Mouse (Mus musculus): Measurements from ENCODE around the gene Med13l.
A peak's percentile ranks its signal among the peaks of the same experiment; 100 is the strongest.

Med13l gene

GRCm38 (mm10) chr5:118732651-118733050 is 172.2 kb downstream of the Med13l start:
- DNase-seq (ENCODE audit: low read depth), result no peak

GRCm38 (mm10) chr5:118733566-118733965 is 173.1 kb downstream of the Med13l start:
- no peak for DNase-seq (ENCODE audit: low read depth)

DNA sequence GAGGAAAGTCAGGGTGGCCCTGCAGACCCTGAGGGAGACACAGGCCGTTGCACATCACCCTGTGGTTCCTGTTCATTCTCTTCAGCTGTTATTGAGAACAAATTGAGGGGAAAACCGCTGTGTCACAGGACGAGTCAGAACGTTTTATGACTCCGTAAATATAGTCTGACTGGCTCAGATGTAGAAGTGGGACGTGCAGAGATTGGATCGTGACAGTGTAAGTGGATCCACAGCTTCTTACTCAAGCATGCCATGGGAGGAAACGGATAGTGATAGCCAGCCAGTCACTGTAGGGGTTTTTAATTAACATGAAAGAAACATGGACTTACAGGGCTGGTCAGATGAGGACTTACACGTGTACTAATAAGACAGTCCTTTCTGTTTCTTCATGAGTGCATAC is 174.0 kb downstream of the Med13l start:
- DNase-seq (ENCODE audit: low read depth), result peak; percentile 46

DNA sequence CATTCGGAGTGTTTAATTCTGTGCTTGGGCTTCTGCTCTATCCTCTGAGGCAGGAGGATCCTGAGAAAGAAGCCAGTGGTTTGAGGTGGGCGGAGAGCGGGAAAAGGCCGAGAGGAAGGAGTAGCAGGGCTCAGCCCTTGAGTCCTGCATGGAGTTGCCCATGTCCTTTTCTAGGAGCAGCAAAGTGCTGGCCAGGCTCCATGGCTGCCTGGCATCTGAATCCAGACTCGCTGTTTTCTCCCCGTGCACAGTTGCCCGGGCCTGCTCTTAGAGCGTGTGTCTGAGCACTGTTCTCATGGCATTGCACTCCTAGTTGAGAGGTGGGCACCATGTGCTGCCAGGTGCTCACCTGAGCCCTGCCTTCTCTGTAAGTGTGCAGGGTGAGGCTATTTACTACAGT is 175.3 kb downstream of the Med13l start:
- no peak for DNase-seq (ENCODE audit: low read depth)

- peak; percentile 85 for DNase-seq (ENCODE audit: low read depth)
These were observed 177.1 kb downstream of the Med13l start for GRCm38 (mm10) chr5:118737548-118737947.

DNA sequence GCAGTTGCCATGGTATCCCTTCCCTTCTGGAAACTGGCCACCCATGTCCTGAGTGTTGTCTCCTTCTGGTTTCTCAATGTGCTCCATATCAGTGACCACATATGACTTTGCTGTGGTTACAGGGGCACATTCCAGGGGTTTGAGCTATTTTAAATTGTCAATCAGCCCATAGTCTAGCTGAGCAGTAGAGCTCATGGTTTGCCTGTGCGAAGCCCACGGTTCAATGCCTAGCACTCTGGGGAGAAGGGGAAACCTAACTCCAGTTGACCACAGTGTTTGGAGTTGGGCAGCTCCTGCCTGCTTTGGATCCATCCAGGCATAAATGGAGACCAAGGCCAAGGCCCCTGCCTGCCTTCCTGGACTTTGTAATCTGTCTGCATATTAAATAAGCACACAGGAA is 182.6 kb downstream of the Med13l start:
- DNase-seq (ENCODE audit: low read depth), result peak; percentile 42

- no peak for DNase-seq (ENCODE audit: low read depth)
These were observed 186.5 kb downstream of the Med13l start for GRCm38 (mm10) chr5:118747026-118747425.

DNA sequence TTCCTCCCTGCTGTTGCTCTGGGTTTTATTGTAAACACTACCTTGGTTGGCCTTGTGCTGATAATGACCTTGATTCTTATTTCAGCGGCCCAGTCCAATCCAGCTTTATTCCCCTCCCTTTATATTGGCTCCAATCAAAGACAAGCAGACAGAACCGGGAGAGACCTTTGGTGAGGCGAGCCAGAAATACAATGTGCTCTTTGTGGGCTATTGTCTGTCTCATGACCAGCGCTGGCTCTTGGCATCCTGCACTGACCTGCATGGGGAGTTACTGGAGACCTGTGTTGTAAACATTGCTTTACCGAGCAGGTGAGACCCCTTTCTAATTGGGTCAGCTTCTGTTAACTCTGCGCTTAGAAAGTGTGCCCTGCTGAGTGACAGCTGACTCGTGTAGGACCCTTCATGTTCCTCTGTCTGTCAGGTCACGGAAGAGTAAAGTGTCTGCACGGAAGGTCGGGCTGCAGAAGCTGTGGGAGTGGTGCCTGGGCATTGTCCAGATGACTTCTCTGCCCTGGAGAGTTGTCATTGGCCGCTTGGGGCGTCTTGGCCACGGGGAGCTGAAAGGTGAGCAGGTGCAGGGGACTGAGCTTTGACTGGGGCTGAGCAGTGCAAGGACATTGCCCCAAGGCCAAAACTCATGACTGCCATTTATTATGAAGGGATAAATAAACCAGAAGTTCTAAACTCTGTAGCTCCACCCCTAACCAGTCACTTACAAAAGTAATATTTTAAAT is 191.1 kb downstream of the Med13l start:
- no peak for DNase-seq (ENCODE audit: low read depth)

DNA sequence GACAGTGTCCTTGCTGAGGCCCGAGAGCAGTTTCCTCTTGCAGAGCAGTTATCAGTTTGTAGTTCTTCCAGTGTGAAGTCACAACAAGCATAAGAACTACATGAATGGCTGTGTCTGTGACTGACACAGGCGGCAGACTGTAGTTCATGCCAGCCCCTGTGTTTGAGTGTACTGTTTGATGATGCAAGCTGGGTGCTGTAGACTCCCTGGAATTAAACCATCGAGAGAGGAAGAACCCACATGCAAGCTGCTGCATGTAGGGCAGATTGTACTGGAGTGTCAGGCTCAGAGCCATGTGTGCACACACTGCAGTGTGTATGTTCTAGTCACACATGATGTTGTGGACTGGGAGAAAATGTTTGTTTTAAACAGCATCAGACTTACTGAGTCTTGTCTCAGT is 192.4 kb downstream of the Med13l start:
- no peak for DNase-seq (ENCODE audit: low read depth)

GRCm38 (mm10) chr5:118753471-118754044 is 193.1 kb downstream of the Med13l start:
- DNase-seq (ENCODE audit: low read depth), result peak; percentile 42

- no peak for DNase-seq (ENCODE audit: low read depth)
These were observed 193.8 kb downstream of the Med13l start for GRCm38 (mm10) chr5:118754191-118754759.

DNA sequence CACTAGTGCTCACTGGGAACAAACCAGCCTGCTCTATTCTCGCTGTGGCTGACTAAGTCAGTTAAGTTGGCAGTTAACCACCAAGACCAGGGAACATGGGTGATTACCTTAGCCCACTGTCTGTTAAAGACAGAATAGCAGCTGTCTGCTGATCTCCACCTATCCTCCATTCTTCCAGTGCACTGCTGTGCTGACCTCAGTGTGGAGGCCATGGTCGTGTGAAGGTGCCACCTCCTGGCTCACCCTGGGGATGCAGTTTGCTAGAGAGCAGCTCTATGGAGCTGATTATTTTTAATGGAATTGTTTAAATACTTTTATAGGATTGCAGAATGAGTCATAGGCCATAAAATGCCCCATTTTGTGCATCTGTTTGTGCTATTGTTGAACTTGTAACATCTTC is 195.6 kb downstream of the Med13l start:
- DNase-seq (ENCODE audit: low read depth), result peak; percentile 69

DNA sequence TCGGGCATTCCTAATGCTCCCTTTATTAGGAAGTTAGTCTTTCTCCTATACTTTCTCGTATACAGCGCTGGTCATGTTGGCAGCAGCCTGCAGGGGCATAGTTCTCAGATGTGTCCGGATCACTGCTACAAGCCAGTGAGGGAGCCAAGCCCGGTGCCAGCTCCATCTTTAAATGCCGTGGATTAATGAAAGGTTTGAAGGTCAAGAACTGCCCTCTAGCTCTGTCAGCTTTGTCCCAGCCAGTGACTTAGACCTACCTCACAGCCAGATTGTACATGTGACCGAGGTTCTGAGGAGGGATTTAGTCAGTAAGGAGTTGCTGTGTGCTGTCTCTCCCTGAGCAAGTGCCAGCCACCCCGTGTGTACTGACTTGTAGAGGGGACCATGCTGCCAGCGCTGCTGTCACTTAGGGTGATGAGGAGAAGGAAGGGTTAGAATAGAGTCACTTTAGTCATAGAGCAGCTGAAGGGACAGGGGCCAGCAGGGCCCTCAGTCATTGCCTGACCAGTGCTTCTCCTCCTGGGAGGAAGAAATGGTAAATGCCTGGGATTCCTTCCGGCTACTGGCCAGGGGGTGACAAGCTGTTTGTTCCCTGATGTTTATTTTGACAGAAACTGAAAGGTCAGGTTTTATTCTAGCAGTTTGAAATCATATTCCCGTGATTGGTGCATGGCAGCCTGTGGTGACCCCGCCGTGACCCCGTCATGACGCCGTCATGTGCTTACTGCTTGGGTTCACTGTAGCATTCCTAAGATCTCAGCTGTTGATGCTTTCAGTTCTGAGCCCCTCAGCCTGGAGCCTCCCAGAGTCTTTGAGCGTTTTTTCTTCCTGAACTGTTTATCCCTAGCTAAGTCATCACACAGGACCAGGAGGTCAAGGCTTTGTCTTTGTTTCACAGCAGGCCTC is 197.2 kb downstream of the Med13l start:
- DNase-seq (ENCODE audit: low read depth), result no peak

DNA sequence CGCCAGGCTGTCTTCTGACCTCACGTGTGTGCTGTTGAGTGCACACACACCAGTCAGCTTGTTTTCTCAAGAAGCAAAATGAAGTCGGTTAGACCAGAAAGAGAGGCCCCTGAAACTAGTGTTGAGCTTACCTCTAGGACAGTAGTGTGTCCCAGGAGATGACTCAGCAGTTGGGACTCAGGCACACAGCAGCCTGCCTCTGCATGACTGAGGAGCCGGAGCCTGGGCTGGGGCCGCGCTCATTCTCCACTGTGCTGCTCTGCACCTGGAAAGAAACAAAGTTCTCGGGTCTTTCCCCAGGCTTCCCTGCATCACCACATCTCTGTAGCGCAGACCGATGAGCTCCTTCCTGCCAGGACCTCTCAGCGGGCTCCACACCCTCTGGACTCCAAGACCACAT is 200.5 kb downstream of the Med13l start:
- no peak for DNase-seq (ENCODE audit: low read depth)

GRCm38 (mm10) chr5:118762499-118763185 is 202.2 kb downstream of the Med13l start:
- no peak for DNase-seq (ENCODE audit: low read depth)

DNA sequence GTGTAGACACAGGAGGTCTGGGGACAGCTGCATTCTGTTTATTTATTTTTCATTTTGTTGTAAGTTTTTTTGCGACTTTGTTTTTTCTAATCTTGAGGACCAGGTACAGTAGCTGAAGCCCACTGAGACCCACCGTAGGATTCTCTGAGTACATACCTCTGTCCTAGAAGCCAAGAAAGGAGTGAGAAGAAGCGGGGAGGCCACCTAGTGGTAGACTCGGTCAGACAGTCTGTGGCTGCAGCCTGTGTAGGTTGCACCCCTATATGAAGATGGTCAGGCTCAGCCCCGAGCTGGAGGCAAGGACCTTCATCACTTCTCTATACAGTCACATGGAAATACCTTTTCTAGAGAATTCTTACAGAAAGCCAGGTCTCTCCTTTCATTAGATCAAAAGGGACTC is 202.9 kb downstream of the Med13l start:
- DNase-seq (ENCODE audit: low read depth), result peak; percentile 62

GRCm38 (mm10) chr5:118769143-118769542 is 208.7 kb downstream of the Med13l start:
- DNase-seq (ENCODE audit: low read depth), result no peak

GRCm38 (mm10) chr5:118773866-118774265 is 213.4 kb downstream of the Med13l start:
- peak; percentile 69 for DNase-seq (ENCODE audit: low read depth)

DNA sequence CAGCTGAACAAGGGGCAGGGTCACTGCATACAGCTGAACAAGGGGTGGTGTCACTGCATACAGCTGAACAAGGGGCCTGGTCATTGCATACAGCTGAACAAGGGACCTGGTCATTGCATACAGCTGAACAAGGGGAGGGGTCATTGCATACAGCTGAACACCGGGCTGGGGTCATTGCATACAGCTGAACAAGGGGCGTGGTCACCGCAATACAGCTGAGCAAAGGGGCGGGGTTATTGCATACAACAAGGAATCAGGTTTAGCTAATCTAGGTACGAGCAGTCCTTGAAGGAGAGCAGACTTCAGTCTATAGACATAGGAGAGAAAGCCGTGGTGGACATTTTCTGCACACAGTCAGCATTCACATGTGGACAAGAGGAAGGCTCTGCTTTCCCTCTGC is 215.9 kb downstream of the Med13l start:
- DNase-seq (ENCODE audit: low read depth), result no peak

GRCm38 (mm10) chr5:118781598-118781997 is 221.1 kb downstream of the Med13l start:
- DNase-seq (ENCODE audit: low read depth), result peak; percentile 71

DNA sequence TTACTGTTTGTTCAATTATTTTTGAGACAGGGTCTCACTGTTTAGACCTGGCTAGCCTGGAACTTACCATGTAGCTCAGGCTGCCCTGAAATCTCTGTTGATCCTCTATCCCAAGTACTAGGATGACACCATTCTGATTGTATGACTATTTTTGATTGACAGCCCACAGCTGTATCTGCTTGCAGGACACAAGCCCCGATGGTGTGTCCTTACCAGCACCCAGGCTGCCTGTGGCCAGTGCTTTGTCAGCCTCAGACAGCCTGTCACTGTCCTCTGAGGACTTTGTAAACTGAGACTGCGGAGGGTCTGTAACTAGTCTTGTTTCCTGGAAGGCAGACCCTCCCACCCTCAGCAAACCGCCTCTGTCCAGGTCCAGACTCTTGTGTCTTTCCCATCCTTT is 221.7 kb downstream of the Med13l start:
- DNase-seq (ENCODE audit: low read depth), result no peak

DNA sequence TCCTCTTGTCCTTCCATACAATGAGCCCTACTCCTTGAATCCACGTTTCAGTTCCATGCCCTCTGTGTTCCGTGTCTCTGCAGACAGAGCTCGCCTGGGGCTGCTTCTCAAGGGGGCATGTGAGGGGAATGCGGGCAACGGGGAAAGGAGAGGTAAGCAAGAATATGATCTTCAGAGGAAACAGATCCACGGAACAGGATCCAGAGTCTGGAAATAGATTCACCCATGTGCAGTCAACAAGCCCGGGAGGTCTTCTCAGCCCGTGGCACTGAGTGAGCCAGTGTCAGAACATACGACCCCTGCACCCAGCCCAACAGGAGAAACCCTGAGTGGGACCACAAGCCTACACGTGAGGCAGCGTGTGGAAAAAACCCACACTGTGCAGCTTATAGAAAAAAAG is 228.7 kb downstream of the Med13l start:
- no peak for DNase-seq (ENCODE audit: low read depth)
